Mouse (Mus musculus) intestine, postnatal 0 days (tissue): ENCODE measurements around the gene Rnf144a. TPM values are rescaled to one million over a fixed set of nuclear protein-coding genes. Genes with fewer than 3 reads are reported as not detected.

ENCODE experiments used
- ATAC-seq: fragments of 200-750 bp; cut with Nextera tagmentation; 2 replicates; pipeline ENCODE4 v1.8.0; 2017; ENCODE audit warnings: mild to moderate bottlenecking, moderate TSS enrichment, moderate library complexity
- H3K27ac ChIP-seq: fragments of 300-500 bp; sonication (generic); 2 replicates; pipeline ENCODE4 v1.5.1; 2014; ENCODE audit warnings: mild to moderate bottlenecking, low read depth, low read length, moderate library complexity
- H3K27me3 ChIP-seq: fragments of 300-500 bp; sonication (generic); replicated peaks from 2 replicates; pipeline ENCODE4 v1.6.1; 2014; ENCODE audit warnings: low read length, mixed read lengths; ENCODE audit not compliant: control insufficient read depth, insufficient read depth
- H3K36me3 ChIP-seq: fragments of 300-500 bp; sonication (generic); 2 replicates; pipeline ENCODE4 v1.6.1; 2014; ENCODE audit warnings: mild to moderate bottlenecking, moderate library complexity; ENCODE audit not compliant: control insufficient read depth, insufficient read depth
- H3K4me1 ChIP-seq: fragments of 300-500 bp; sonication (generic); replicated peaks from 2 replicates; pipeline ENCODE4 v1.6.1; 2014; ENCODE audit warnings: antibody characterized with exemption, low read length, mixed read lengths; ENCODE audit not compliant: control insufficient read depth, insufficient read depth
- H3K4me2 ChIP-seq: fragments of 300-500 bp; sonication (generic); replicated peaks from 2 replicates; pipeline ENCODE4 v1.6.1; 2014; ENCODE audit warnings: low read depth, mild to moderate bottlenecking, moderate library complexity
- H3K4me3 ChIP-seq: fragments of 300-500 bp; sonication (generic); 2 replicates; pipeline ENCODE4 v1.5.1; 2014; ENCODE audit warnings: low read depth, low read length
- H3K9ac ChIP-seq: fragments of 300-500 bp; sonication (generic); 2 replicates; pipeline ENCODE4 v1.6.1; 2014; ENCODE audit warnings: mild to moderate bottlenecking, low read depth, low read length
- H3K9me3 ChIP-seq: fragments of 300-500 bp; sonication (generic); 2 replicates; pipeline ENCODE4 v1.6.1; 2016; ENCODE audit warnings: mixed run types; ENCODE audit not compliant: control insufficient read depth
- CTCF ChIP-seq: sonication (generic); IDR thresholded peaks from 2 replicates; pipeline ENCODE4 v1.5.1; 2016; ENCODE audit warnings: low read depth, mild to moderate bottlenecking, control low read depth, antibody characterized with exemption, moderate library complexity
- WGBS: fragments of 180-500 bp; shearing (Covaris S2); extraction: QIAGEN DNeasy Blood & Tissue Kit; methylation state at CpG from one replicate; pipeline ENCODE4 v1.1.7; 2014; 5-methylcytosine and 5-hydroxymethylcytosine counted together
- polyA plus RNA-seq: library from polyadenylated mRNA; unstranded; fragments of >200 nt; fragmentation: Nextera tagmentation; extraction: Ambion mirVana; gene quantifications from 2 replicates; pipeline ENCODE4 v1.2.1, GENCODE M21; 2015

Rnf144a gene
- polyA plus RNA-seq, 1 experiment from 2014 or later, result 4.4 TPM

DNA sequence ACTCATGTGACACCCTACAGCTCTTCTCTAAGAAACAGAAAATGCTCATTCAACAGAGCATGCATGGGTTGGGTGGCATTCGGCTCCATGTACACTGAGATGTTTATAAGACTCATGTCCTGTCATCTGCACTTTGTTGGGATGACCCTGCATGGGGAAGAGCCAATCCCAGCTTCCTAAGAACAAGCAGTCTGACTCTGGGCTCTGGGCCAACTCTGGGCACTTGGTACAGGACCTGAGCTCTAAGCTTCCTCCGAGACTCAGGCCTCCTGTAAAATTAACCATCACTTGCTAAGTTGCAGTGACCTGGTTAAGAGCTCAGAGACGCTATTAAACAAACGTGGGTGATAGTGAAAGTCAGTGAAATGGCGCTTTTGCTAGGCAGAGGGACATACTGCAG lies 55.2 kb downstream of the Rnf144a start:
- H3K4me3 ChIP-seq, result no peak overlapping the region
- H3K27me3 ChIP-seq, result no peaks in the 10 kb centered on the region
- H3K27ac ChIP-seq, result no peak overlapping the region
- WGBS, result 74% methylated on average over 5 of the region's 5 CpGs
- no peak for TF ChIP-seq CTCF
- H3K36me3 ChIP-seq, result no peaks in the 10 kb centered on the region
- H3K9me3 ChIP-seq, result no peaks in the 10 kb centered on the region
- ATAC-seq, result no peak
- H3K4me1 ChIP-seq, result no peaks in the 10 kb centered on the region
- H3K9ac ChIP-seq, result no peak overlapping the region
- no peak overlapping the region for H3K4me2 ChIP-seq

DNA sequence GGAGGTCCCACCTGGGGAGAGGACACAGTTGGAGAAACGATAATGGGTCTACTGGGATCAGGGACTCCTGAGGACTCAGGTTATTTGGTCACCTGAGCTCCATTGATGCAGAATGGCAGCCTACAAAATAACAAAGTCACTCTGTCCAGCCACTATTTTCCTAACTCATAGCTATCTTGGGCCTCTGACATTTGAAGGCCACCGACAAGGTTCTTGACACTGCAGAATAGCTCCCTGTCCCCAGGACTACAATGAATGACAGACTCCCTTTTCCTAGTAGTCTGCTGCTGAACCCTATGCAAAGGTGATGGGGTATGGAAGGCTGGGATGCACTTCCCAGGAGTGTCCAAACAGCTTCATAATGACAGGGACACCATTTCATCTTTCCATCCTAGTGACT lies 55.8 kb downstream of the Rnf144a start:
- Histone ChIP-seq H3K4me3 (no peak overlapping the region), H3K9ac (no peak overlapping the region), H3K36me3 (no peaks in the 10 kb centered on the region), H3K27ac (no peak overlapping the region), H3K9me3 (no peaks in the 10 kb centered on the region), H3K4me1 (no peaks in the 10 kb centered on the region), H3K27me3 (no peaks in the 10 kb centered on the region), H3K4me2 (no peak overlapping the region)
- ATAC-seq, result no peak
- 98% methylated on average over 2 of the region's 2 CpGs for WGBS
- TF ChIP-seq CTCF, result no peak

DNA sequence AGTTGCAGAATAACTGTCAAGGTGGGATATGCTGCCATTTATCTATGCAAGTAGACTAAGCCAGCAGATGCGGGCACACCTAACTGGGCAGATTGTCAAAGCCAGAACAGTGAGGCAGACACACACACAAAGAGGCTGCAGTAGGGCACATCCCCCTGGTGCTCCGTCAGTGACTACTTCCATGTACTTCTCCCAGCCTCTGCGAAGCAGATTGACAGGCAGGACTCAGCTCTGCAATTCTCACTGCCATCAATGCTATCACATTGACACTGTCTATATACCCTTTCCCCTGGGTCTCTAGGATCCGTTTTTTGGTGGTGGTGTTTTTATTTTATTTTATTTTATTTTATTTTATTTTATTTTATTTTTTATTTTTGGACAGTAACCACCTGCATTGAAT lies 57.8 kb downstream of the Rnf144a start:
- H3K27ac ChIP-seq, result no peak overlapping the region
- no peaks in the 10 kb centered on the region for H3K36me3 ChIP-seq
- H3K4me2 ChIP-seq, result no peak overlapping the region
- H3K4me3 ChIP-seq, result no peak overlapping the region
- no peaks in the 10 kb centered on the region for H3K9me3 ChIP-seq
- H3K4me1 ChIP-seq, result no peaks in the 10 kb centered on the region
- no peak for ATAC-seq
- H3K27me3 ChIP-seq, result no peaks in the 10 kb centered on the region
- no peak for TF ChIP-seq CTCF
- WGBS, result 89% methylated on average over 4 of the region's 4 CpGs
- no peak overlapping the region for H3K9ac ChIP-seq

DNA sequence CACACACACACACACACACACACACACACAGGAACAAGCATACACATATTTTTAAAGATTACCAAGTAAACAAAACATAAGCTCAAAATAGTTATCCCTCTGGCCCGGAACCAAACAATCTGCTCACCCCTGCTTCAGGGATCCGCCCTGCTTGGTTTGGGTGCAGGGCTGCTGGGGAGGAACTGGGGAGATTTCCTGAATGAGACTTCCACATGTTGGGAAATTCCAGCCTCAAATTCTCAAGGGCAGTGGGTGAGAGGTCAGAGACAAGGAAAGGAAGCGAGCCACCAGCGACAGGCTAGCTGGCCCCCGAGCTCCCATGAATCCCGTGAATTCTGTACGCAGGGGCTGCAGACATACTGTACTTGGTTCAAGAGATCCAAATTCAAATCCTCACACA lies 58.9 kb downstream of the Rnf144a start:
- Histone ChIP-seq H3K9me3 (no peaks in the 10 kb centered on the region), H3K36me3 (no peaks in the 10 kb centered on the region), H3K4me2 (no peak overlapping the region), H3K4me1 (no peaks in the 10 kb centered on the region), H3K9ac (no peak overlapping the region), H3K27me3 (no peaks in the 10 kb centered on the region), H3K27ac (no peak overlapping the region; the same call in 1 of the 2 replicates), H3K4me3 (no peak overlapping the region)
- no peak for ATAC-seq
- WGBS, result 66% methylated on average over 7 of the region's 7 CpGs
- TF ChIP-seq CTCF, result no peak

DNA sequence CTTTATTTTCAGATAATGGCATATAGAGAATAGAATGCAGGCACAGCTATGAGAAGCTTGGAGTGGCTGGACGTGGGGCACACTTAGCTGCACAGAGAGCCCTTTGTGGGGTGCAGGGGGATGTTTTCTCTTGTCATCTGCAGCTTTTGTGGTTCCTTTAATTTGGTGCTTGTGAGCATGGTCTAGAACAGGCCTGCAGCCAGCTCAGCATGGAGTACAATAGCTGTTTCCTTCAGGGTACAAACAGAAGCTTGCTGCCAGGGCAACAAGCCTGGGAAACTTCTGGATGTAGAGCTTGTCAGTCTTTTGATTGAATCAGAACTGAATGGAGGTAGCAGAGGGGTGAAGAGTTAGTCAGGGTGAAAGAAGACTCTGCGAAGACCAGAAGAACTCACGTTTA lies 63.7 kb downstream of the Rnf144a start:
- H3K9me3 ChIP-seq, result no peaks in the 10 kb centered on the region
- no peak overlapping the region for H3K9ac ChIP-seq
- 82% methylated on average over 3 of the region's 3 CpGs for whole genome bisulfite sequencing
- H3K4me1 ChIP-seq, result no peaks in the 10 kb centered on the region
- no peak overlapping the region for H3K4me2 ChIP-seq
- no peak for ATAC-seq
- no peak overlapping the region for H3K27ac ChIP-seq
- H3K36me3 ChIP-seq, result no peaks in the 10 kb centered on the region
- H3K4me3 ChIP-seq, result no peak overlapping the region
- no peak for TF ChIP-seq CTCF
- H3K27me3 ChIP-seq, result no peaks in the 10 kb centered on the region

DNA sequence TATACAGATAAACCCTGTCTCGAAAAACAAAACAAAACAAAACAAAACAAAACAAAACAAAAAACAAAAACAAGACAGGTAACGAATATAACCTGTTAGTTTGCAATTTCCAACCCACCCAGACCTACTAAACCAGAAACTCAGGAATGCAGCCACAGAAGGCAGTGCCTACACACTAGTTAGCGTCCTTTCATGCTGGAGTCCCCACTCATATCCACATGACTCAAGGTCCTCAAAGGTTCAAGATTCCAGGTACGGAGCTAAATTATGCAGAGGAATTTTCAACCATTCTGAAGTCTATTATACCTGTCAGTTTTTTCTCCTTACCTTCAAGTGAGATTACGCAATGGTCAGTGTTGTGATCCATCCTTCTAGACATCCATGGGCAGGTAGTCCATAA lies 70.6 kb downstream of the Rnf144a start:
- Histone ChIP-seq H3K27ac (no peak overlapping the region), H3K36me3 (no peaks in the 10 kb centered on the region), H3K4me1 (no peaks in the 10 kb centered on the region; the same call in 1 of the 2 replicates), H3K9me3 (no peaks in the 10 kb centered on the region), H3K4me3 (no peak overlapping the region), H3K9ac (no peak overlapping the region), H3K4me2 (no peak overlapping the region), H3K27me3 (no peaks in the 10 kb centered on the region)
- TF ChIP-seq CTCF, result no peak
- 88% methylated on average over 5 of the region's 5 CpGs for WGBS
- no peak for ATAC-seq

DNA sequence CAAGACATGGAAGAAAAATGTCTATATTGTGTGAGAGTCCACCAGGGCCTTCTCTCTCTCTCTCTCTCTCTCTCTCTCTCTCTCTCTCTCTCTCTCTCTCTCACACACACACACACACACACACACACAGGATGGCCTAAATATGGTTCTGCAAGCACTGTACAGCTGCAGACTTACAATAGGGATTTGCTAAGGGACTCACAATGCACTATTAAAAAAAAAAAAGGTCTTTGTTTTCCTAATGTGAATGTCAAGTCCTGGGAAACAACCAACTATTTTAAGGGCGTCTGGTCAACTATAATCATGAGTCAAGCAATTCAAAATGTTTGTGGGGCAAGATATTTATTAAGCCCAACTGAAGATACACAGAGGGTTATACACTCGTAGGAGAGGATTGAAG lies 71.9 kb downstream of the Rnf144a start:
- WGBS, result 55% methylated on average over 2 of the region's 2 CpGs
- Histone ChIP-seq H3K4me3 (no peak overlapping the region), H3K27me3 (no peaks in the 10 kb centered on the region), H3K4me2 (no peak overlapping the region), H3K4me1 (no peaks in the 10 kb centered on the region; the same call in 1 of the 2 replicates), H3K36me3 (no peaks in the 10 kb centered on the region), H3K27ac (no peak overlapping the region), H3K9me3 (no peaks in the 10 kb centered on the region), H3K9ac (no peak overlapping the region)
- TF ChIP-seq CTCF, result no peak
- no peak for ATAC-seq
